Comparison of ENCODE assay signal across 10 mouse cellular contexts in the genomic region with DNA sequence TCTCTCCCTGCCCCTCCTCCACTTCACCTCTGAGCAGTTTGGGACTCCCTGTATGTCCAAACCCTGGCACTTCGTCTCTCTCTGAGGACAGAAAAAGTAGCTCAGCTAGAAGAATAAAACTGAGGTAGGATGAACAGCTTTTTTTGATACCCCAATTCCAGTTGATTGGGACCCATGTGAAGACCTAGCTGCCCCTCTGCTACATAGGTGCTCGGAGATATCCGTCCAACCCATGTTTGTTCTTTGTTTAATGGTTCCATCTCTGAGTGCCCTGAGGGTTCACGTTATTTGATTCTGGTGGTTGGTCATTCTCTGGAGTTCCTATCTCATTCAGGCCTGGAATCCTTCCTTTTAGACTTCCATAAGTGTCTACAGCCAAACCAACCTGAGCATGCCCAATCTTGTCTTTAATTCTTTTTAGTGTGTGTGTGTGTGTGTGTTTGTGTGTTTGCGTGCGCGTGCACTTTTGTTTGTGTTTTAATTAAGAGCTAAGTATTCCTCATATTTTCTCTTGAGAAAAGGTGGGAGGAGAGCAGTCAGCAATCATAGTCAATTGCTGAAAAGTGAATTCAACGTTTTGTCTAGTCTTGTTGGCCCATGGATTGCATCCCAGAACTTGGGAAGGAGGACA. TPM values are rescaled to one million over a fixed set of nuclear protein-coding genes. Genes with fewer than 3 reads are reported as not detected.
"Had no signal": no experiment of that assay in that cellular context is flagged by ENCODE, and none has a peak within 500 bp of the region (broad histone marks: within the 10 kb centered on the region; RNA-seq: fewer than 3 reads in every experiment).

No protein-coding gene starts in this region.

RNA-seq across cellular contexts. Expression of a gene that starts 3.3 kb away (rescaled TPM):
- polyA plus RNA-seq: neural tube, embryonic 13.5 days; neural tube, embryonic 14.5 days; neural tube, embryonic 15.5 days; small intestine, adult 2 months; spleen, adult 2 months; stomach, embryonic 15.5 days; stomach, embryonic 16.5 days; stomach, postnatal 0 days; thymus, postnatal 0 days; urinary bladder, adult 2 months had no signal
